Mouse (Mus musculus): ENCODE measurements around the gene Plekha1.

- no peak for TF ChIP-seq CTCF (IDR thresholded peaks at IDR 0.05 in 2 of 3, conservative IDR thresholded peaks at IDR 0.05 in 1 of 3; ENCODE audit: control insufficient read depth in 1 of 3, insufficient read depth in 1 of 3, low read depth in 2 of 3, low read length in 3 of 3, poor library complexity in 1 of 3, severe bottlenecking in 1 of 3)
- TF ChIP-seq ZNF384 (IDR thresholded peaks at IDR 0.05; ENCODE audit: low read depth, low read length) = no peak
- TF ChIP-seq GATA1 (IDR thresholded peaks at IDR 0.05; ENCODE audit: low read depth, low read length) = no peak
- no peak for TF ChIP-seq EP300 (IDR thresholded peaks at IDR 0.05; ENCODE audit: low read depth in 1 of 2, low read length in 2 of 2)
- TF ChIP-seq POLR2AphosphoS2 (IDR thresholded peaks at IDR 0.05; ENCODE audit: low read length) = no peak
- TF ChIP-seq MYB (IDR thresholded peaks at IDR 0.05; ENCODE audit: low read depth, low read length) = no peak
- no peak for TF ChIP-seq POLR2A (IDR thresholded peaks at IDR 0.05; ENCODE audit: control insufficient read depth in 1 of 2, insufficient read depth in 1 of 2, low read depth in 1 of 2, low read length in 2 of 2, poor library complexity in 1 of 2)
- no peak for TF ChIP-seq USF1 (IDR thresholded peaks at IDR 0.05; ENCODE audit: low read depth, low read length)
- TF ChIP-seq TCF12 (IDR thresholded peaks at IDR 0.05; ENCODE audit: low read depth, low read length) = no peak
- no peak for TF ChIP-seq E2F4 (IDR thresholded peaks at IDR 0.05; ENCODE audit: borderline replicate concordance, low read depth, low read length)
- TF ChIP-seq USF2 (IDR thresholded peaks at IDR 0.05; ENCODE audit: borderline replicate concordance in 1 of 2, insufficient read depth in 1 of 2, low read depth in 1 of 2, low read length in 2 of 2) = no peak
These were observed 80.7 kb downstream of the Plekha1 start for GRCm38 (mm10) chr7:130946303-130946702.

All from MEL (cell line).